Mouse (Mus musculus) left cerebral cortex, postnatal 4 days (tissue): ENCODE results near the gene Cdc42ep2. TPM values are rescaled to one million over a fixed set of nuclear protein-coding genes. Genes with fewer than 3 reads are reported as not detected.

ENCODE experiments used
- DNase-seq: peaks from one replicate; pipeline ENCODE4 v3.0.0-alpha.2; 2022
- intact Hi-C: fragments of 180-260 bp; cut with DNase I; formaldehyde crosslinking; loops from one replicate; pipeline ENCODE4 v1.15.1; 2025
- total RNA-seq, 2 experiments: library from RNA; stranded (reverse); gene quantifications; 2 replicates each; pipeline ENCODE4 v1.2.3; 2021

Cdc42ep2 gene
- total RNA-seq, 2 experiments from 2014 or later, result 11.2 to 14.2 TPM

DNA sequence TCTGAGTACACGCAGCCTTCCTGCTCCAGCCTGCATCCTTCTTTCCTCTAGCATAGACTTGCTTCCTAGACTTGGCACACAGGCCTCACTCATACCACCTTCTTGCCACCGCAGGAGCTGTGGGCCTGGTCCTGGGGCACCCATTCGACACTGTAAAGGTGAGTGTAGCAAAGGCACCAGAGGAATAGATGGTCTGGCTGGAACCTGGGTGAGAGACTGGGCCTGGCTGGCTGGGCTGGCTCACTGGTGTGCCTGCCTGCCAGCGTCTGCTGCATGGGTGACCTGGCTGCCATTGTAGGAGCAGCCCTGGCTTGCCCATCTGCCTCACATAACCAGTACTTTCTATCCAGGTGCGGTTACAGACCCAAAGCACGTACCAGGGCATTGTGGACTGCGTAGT lies 44.9 kb downstream of the Cdc42ep2 start:
- intact Hi-C loops, result loop anchor here (5.0 kb wide), 1 partner anchor 87 kb away; no protein-coding TSS in a partner anchor
- DNase-seq, result no peak

DNA sequence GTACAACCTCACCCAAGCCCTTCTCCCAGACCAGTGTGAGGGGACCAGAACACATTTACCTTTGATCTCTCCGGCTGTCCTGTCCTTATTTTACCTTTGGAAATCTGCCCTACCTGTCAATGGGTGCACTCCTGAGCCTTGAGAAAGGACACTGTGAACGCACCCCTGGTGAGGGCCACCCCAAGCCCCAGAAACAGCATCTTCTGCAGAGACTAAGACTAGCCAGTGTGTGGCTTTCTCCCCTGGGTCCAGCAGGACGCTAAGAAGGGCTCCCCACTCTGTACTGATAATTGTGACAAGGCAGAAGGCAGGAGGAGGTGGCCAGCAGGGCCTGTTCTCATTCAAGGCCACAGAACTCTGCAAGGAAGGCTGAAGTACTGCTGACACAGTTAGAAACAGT lies 45.7 kb downstream of the Cdc42ep2 start:
- intact Hi-C loops, result loop anchor here (5.0 kb wide), 1 partner anchor 87 kb away; no protein-coding TSS in a partner anchor
- no peak for DNase-seq

DNA sequence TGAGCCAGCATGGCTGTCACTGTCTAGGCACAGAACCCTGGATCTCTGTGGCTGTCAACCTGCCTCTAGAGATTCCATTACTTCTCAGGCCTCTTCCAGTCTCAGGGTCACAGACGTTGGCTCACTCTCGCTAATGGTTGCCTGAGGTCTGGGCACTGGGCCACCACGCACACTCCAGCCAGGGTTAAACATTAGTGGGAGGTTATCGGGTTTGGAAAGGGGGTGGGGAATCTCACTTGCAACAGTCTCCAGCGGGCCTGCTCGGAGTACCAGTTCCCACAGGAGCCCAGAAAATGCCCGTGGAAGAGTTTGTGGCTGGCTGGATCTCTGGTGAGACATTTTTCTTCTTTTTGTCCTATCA lies 46.3 kb downstream of the Cdc42ep2 start:
- intact Hi-C loops, result loop anchor here (5.0 kb wide), 1 partner anchor 86 kb away; no protein-coding TSS in a partner anchor
- DNase-seq, result no peak

DNA sequence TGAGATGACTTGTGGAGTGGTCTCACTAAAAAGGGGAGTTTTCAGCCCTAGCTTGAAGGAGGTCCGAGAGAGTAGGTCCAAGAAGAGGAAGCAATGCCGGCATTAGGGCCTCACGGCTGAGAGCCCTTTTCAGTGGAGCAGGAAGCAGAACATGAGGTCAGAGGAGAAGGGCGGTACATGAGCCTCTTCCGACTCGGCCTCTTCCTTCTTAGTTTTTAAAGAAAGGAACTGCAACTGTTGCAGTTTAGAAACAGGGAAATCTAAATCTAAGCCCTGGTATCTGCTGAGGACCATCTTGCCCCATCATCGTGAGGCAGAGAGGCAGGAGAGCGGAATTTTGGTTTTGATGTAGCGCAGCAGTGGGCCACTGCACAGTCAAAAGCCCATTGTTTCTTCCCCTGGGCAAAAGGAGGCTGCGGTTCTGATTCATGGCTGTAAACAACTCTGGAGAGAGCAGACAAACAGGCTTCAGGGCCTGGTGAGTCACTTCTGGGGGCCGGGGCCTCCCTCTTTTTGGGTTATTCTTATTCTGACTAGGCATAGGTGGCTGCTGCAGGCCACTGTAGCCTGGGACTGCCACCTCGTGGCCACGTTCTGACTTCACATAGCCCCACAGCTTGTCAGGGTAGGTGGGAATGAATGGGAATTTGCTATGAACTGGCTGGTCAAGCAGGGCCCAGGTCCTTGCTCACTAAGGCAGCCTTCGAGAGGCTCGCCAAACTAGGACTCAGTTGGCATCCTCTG lies 46.8 kb downstream of the Cdc42ep2 start, which contains the start of gene Slc25a45:
Slc25a45 (plus strand) TSS at position 191 of the 744 bp plus-strand sequence.
- intact Hi-C loops, result loop anchor here (5.0 kb wide), 1 partner anchor 85 kb away; no protein-coding TSS in a partner anchor
- peak; percentile 76 for DNase-seq

DNA sequence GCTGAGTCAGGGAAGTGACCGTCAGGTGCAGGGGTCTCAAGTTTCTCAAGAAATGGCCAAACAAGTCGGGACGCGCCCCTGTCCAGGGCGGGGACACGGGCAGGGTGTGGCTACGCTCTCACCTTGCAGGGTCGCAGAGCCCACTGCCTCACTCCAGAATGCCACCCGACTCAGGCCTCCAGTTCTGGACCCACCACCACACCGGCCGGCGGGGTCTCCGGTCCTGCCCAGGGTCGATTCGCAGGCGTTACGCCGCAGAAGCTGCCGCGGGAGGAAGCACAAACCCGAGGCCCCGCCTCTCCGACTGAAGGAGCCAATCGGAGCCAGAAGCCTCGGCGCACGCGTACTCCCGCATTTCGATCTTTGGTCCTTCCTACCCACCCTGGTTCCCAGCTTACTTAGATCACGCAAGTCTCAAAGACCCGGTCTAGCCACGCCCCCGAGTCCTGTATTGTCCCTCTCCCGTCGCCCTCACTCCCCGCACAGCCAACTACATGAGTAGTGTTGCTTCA lies 49.6 kb downstream of the Cdc42ep2 start, which contains the start of gene Frmd8:
Frmd8 (minus strand) TSS at position 306 of the 512 bp plus-strand sequence.
- intact Hi-C loops, result loop anchor here (5.0 kb wide), 1 partner anchor 83 kb away; no protein-coding TSS in a partner anchor
- DNase-seq, result peak; percentile 95

DNA sequence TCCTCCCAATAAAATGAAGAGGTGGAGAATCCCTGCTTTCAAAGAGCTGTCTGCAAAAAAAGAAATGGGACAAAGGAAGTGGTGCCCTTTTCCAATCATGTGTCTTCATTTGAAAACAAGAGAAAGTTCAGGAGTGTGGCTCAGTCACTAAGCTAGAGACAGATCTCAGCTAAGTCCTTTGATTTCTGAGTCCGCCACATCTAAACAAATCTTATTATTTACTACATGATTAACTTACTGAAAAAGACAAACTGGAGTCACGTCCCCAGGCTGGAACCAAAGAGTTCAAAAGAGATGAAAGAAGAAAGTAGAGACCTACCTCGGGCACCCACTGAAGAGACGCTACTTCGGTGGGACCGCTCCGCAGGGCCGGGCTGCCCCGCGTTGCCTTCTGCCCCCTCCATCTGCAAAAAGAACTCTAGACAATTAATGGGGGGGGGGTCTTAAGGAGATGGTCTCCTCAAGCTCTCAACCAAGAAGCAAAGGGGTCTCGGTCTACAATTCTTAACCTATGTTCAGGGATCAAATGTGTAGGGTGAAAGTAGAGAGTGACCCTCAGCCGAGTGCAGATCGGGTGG lies 50.1 kb downstream of the Cdc42ep2 start:
- DNase-seq, result no peak
- intact Hi-C loops, result no loop called here

DNA sequence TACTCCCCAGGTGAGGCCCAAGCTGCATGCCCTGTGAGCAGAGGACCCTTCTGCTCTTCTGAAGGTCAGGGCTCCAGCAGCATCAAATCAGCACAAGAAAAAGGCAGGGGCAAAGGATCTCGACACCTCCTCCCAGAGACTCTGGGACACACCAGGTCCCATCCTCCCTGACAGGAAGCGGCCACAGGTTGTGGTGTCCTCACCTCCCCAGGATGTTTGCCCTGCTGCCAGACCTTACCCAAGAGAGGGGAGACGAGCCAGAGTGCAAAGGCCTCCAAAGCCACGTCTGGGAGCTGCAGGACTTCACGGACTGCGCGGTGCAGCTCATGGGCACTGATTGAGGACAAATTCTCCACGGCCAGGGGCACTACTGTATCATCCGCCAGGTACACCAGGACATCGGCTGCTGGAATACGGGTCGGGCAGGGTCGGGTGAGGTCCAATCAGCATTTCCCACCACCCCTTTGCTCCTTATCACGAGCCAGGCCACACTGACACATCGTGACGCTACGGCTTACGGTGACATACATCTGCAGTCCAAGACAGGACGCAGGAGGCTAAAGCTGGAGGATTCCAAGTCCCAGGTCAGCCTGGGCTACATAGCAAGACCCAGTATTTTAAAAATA lies 51.6 kb downstream of the Cdc42ep2 start:
- intact Hi-C loops, result no loop called here
- DNase-seq, result no peak

DNA sequence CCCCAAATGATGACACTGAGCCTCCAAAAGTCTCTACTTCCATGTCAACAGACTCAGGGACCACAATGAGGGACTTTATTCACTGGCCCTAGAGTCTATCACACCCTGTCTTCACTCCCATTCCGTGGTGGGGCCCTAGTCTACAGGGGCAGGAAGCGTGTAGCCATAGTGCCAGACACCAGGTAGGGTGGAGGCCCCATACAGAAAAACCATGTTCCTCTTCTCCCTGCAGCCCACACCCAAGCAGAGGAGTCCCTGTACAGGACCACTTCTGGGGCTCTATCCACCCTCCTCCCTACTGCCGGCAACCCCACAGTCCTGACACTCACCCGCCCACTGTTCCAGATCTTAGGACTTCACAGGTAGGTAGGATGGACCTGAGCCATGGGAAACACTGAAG lies 52.1 kb downstream of the Cdc42ep2 start:
- DNase-seq, result no peak
- intact Hi-C loops, result no loop called here

DNA sequence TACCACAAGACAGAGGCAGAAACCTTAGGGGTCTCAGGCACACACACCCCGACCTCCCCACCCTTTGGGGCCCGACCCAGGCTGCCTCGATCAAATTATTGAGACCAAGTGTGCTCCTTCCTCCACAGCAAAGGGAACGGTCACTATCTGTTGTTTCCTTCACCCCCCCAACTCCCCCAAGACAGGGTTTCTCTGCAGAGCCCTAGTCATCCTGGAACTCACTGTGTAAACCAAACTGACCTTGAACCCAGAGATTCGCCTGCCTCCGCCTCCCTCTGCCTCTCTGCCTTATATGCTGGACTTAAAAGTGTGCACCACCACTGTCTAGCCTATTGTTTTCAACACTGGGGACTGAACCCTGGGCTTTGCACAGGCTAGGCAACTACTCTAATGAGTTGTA lies 52.9 kb downstream of the Cdc42ep2 start:
- intact Hi-C loops, result no loop called here
- DNase-seq, result no peak

DNA sequence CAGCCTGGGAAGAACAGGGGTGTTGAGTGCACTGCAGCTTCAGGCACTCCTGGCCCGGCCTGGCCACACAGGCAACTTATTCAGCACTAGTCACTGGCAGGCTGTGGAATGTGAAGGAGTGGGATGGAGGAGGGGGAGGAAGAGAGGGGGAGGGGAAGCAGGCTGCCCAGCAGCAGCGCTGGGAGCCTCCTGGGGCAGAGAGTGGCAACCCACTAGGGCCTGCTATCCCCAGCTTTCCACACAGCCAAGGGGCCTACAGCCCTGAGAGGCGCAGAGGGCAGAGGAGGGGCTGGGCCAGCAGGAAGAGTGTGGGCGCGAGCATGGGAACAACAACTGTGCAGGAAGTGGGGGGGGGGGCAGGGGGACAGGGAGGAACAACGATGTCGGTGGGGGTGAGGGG lies 53.3 kb downstream of the Cdc42ep2 start:
- no peak for DNase-seq
- intact Hi-C loops, result no loop called here

DNA sequence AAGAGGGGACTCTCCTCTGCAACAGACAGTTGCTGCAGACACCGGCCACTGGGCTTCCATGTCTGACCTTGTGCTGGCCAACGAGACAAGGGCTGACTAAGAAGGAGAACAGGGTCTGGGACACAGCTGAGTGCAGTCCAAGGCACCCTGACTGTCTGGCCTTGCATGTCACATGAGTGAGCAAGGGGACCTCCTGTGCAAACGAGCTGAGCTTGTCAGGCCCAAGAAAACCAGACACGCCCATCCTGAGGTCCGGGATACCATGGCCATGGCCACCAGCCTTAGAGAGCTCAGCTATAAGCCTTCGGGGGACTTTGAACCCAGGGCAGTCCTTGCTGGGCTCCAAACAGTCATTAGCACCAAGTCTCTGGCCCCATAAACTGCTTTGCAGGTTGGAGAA lies 56.5 kb downstream of the Cdc42ep2 start:
- intact Hi-C loops, result no loop called here
- no peak for DNase-seq

Other genes starting within 250 kb of the Cdc42ep2 start
- 10 to 100 TPM; 14.3 to 14.6 TPM for gene Map3k11, start 236.1 kb downstream of the Cdc42ep2 start, total RNA-seq
- gene Pcnx3, start 235.9 kb downstream of the Cdc42ep2 start, total RNA-seq, result 10 to 100 TPM; 87.7 to 91.7 TPM
- gene Kcnk7, start 220.4 kb downstream of the Cdc42ep2 start, total RNA-seq, result not detected
- 10 to 100 TPM; 41.9 to 48.6 TPM for gene Ehbp1l1, start 198.5 kb downstream of the Cdc42ep2 start, total RNA-seq
- 10 to 100 TPM; 72.4 to 72.5 TPM for gene Fam89b, start 195.2 kb downstream of the Cdc42ep2 start, total RNA-seq
- 10 to 100 TPM; 23.8 to 23.9 TPM for gene Ltbp3, start 183.9 kb downstream of the Cdc42ep2 start, total RNA-seq
- gene Scyl1, start 153.4 kb downstream of the Cdc42ep2 start, total RNA-seq, result 10 to 100 TPM; 81.7 to 81.8 TPM
- 10 to 100 TPM; 12.1 to 13.4 TPM for gene Frmd8, start 49.5 kb downstream of the Cdc42ep2 start, total RNA-seq
- 1 to 10 TPM; 1.4 to 2.0 TPM for gene Slc25a45, start 47.0 kb downstream of the Cdc42ep2 start, total RNA-seq
- gene Tigd3, start 30.7 kb downstream of the Cdc42ep2 start, total RNA-seq, result 10 to 100 TPM; 10.2 to 11.7 TPM
- 10 to 100 TPM; 76.1 to 84.1 TPM for gene Dpf2, start 11.8 kb downstream of the Cdc42ep2 start, total RNA-seq
- gene Pola2, start 39.4 kb upstream of the Cdc42ep2 start, total RNA-seq, result 10 to 100 TPM; 14.3 to 16.4 TPM
- not detected for gene Slc22a20, start 61.3 kb upstream of the Cdc42ep2 start, total RNA-seq
- 10 to 100 TPM; 12.1 to 14.2 TPM for gene Capn1, start 91.1 kb upstream of the Cdc42ep2 start, total RNA-seq
- 10 to 100 TPM; 38.6 to 39.4 TPM for gene Syvn1, start 121.8 kb upstream of the Cdc42ep2 start, total RNA-seq
- gene Mrpl49, start 133.0 kb upstream of the Cdc42ep2 start, total RNA-seq, result 10 to 100 TPM; 41.2 to 41.4 TPM
- 100 to 1,000 TPM; 874 to 875 TPM for gene Fau, start 133.0 kb upstream of the Cdc42ep2 start, total RNA-seq
- gene Znhit2, start 136.4 kb upstream of the Cdc42ep2 start, total RNA-seq, result 10 to 100 TPM; 25.1 to 27.5 TPM
- gene Tm7sf2, start 143.6 kb upstream of the Cdc42ep2 start, total RNA-seq, result 10 to 100 TPM; 69.0 to 71.2 TPM
- gene Vps51, start 152.4 kb upstream of the Cdc42ep2 start, total RNA-seq, result 10 to 100 TPM; 96.6 to 96.8 TPM
- not detected for gene Tmem262, start 155.2 kb upstream of the Cdc42ep2 start, total RNA-seq
- 1 to 10 TPM; 1.1 TPM for gene Gm28374, start 157.4 kb upstream of the Cdc42ep2 start, total RNA-seq
- 10 to 100 TPM; 50.9 to 51.5 TPM for gene Zfpl1, start 160.1 kb upstream of the Cdc42ep2 start, total RNA-seq
- 1 to 10 TPM; 1.5 to 3.0 TPM for gene Cdca5, start 160.2 kb upstream of the Cdc42ep2 start, total RNA-seq
- not detected for gene AC131692.1, start 169.6 kb upstream of the Cdc42ep2 start, total RNA-seq
- under 1 TPM; 0.14 to 0.32 TPM for gene Naaladl1, start 181.0 kb upstream of the Cdc42ep2 start, total RNA-seq
- 10 to 100 TPM; 25.4 to 25.9 TPM for gene Sac3d1, start 193.8 kb upstream of the Cdc42ep2 start, total RNA-seq
- gene Snx15, start 203.5 kb upstream of the Cdc42ep2 start, total RNA-seq, result 10 to 100 TPM; 36.0 to 41.2 TPM
- not detected for gene Batf2, start 216.2 kb upstream of the Cdc42ep2 start, total RNA-seq
- 10 to 100 TPM; 54.3 to 62.5 TPM for gene Arl2, start 216.7 kb upstream of the Cdc42ep2 start, total RNA-seq